Mouse (Mus musculus): Measurements from ENCODE around the gene Ikzf1. TPM values are rescaled to one million over a fixed set of nuclear protein-coding genes. Genes with fewer than 3 reads are reported as not detected.

Gene Ikzf1
- total and polyA plus RNA-seq, 2 experiments from 2014 or later = 0.91 to 4.0 TPM

DNA sequence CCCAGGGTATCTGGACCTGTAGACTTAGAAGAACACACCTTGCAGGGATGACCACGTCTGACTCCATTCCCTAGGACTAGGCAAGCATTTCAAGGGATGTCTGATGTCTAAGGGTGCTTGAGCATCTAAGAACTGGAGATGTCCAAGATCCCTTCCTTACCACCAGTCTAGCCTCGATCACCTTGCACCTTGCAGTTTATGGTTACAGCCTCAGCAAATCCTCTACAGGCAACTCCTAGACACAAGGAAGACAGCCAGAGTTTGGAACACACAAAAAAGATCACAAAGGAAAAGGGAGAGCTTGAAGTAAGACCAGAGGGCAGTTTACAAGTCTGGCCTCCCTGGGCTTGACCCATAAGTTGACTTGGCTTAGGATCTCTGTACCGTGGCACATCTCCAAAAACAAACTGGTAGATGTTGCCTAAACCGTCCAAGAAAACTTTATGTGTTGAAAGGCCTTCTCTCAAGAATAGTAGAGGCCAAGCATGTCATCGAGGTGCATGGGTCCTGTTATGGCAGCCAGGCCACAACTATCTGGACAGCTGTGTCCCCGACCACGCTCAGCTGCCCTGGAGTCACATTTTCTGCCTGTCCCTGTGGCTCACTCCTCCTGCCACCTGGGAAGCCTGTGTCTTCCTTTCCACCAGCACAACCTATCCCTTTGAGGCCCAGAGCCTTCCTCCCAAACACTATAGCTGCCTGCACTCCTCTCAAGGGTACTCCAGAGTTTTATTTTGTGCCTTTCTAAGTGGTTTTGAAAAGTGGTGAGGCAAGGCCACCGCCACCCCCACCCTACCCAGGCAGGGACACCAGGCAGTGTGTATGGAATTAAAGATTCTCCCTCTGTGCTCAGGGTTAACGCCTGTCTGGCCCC lies 510 bp upstream of the Ikzf1 start:
- ATAC-seq = peak; percentile 29; the same call in 1 of the 2 replicates
- H3K36me3 ChIP-seq (ENCODE audit: insufficient read depth, low read length) = no peaks in the 10 kb centered on the region
- H3K9me3 ChIP-seq (ENCODE audit: low read length) = no peaks in the 10 kb centered on the region
- WGBS = 69% methylated on average over 9 of the region's 9 CpGs
- peaks cover 36% of the 10 kb centered on the region for H3K27me3 ChIP-seq (ENCODE audit: insufficient read depth, low read length)
- no peak for DNase-seq (ENCODE audit: low spot score)
- no peak for TF ChIP-seq CTCF (IDR thresholded peaks at IDR 0.05; ENCODE audit: low read depth)
- peaks cover 7% of the 10 kb centered on the region; the same call in 1 of the 2 replicates for H3K4me1 ChIP-seq (ENCODE audit: insufficient read depth, low read length)
- H3K4me2 ChIP-seq (ENCODE audit: low read depth, low read length) = no peak overlapping the region
- H3K4me3 ChIP-seq (ENCODE audit: low read length) = no peak overlapping the region
- H3K27ac ChIP-seq = no peak overlapping the region
- H3K9ac ChIP-seq (replicated peaks; ENCODE audit: low read length) = no peak overlapping the region

DNA sequence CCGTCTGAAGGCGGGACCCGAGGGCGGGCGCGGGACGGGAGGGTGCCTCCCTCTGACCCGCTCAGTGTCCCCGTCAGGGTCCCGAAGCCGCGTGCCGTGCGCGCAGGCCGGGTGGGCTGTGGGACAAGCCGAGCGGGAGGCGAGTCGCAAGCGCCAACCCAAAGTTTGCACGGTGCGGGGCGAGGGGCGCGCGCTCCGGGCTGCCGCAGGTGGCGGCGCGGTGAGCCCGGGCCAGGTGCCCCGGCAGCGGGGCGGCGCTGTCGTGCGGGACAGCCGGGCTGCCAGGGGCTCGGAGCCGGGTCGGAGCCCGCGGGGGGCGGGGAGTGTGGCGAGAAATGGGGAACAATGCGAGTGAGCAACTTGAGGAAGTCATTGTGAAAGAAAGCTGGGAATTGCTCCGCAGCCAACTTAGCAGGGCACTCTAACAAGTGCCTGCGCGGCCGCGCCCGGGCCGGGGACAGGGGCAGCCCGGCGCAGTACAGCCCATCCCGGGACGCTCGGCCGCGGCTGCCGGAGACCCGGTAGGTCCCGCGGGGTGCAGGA lies 1.1 kb downstream of the Ikzf1 start:
- DNase-seq (ENCODE audit: low spot score) (peak; percentile 30), ATAC-seq (peak; percentile 22)
- Histone ChIP-seq H3K27ac (no peak overlapping the region), H3K4me3 (ENCODE audit: low read length) (peak overlapping the region; percentile 61), H3K4me1 (ENCODE audit: insufficient read depth, low read length) (peaks cover 7% of the 10 kb centered on the region; the same call in 1 of the 2 replicates), H3K27me3 (ENCODE audit: insufficient read depth, low read length) (peaks cover 36% of the 10 kb centered on the region), H3K9me3 (ENCODE audit: low read length) (no peaks in the 10 kb centered on the region), H3K9ac (replicated peaks; ENCODE audit: low read length) (peak overlapping the region; percentile 17; the same call in 1 of the 2 replicates), H3K36me3 (ENCODE audit: insufficient read depth, low read length) (no peaks in the 10 kb centered on the region), H3K4me2 (ENCODE audit: low read depth, low read length) (peak overlapping the region; percentile 96)
- no peak for TF ChIP-seq CTCF (IDR thresholded peaks at IDR 0.05; ENCODE audit: low read depth)
- WGBS = under 1% methylated on average over 63 of the region's 66 CpGs

DNA sequence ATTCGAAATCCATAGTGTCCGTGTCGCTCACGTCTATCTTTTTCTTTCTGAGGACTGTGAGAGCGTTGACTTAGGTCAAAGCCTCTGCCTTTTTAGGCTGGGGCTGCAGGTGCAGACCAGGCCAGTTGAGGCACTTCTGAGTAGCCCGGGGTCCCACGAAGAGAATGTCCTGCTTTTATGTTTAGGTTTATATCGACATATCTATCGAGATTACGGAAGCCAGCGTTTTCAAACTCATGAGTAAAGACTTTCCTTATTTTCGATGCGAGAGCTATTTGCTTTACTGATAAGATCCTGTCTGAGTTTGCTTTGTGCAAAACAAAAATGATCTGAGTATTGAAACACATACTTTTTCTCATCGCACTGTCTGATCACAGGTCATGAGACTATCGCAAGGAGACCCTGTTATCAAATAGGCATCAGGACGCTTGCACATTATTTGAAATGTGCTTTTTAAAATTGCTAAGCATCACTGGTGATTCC lies 1.8 kb downstream of the Ikzf1 start:
- no peak for TF ChIP-seq CTCF (IDR thresholded peaks at IDR 0.05; ENCODE audit: low read depth)
- H3K9ac ChIP-seq (replicated peaks; ENCODE audit: low read length) = no peak overlapping the region
- peaks cover 7% of the 10 kb centered on the region; the same call in 1 of the 2 replicates for H3K4me1 ChIP-seq (ENCODE audit: insufficient read depth, low read length)
- no peaks in the 10 kb centered on the region for H3K36me3 ChIP-seq (ENCODE audit: insufficient read depth, low read length)
- no peaks in the 10 kb centered on the region for H3K9me3 ChIP-seq (ENCODE audit: low read length)
- H3K4me2 ChIP-seq (ENCODE audit: low read depth, low read length) = peak overlapping the region; percentile 96
- WGBS = 11% methylated on average over 16 of the region's 16 CpGs
- H3K27me3 ChIP-seq (ENCODE audit: insufficient read depth, low read length) = peaks cover 36% of the 10 kb centered on the region
- ATAC-seq = no peak
- H3K4me3 ChIP-seq (ENCODE audit: low read length) = peak overlapping the region; percentile 61
- H3K27ac ChIP-seq = no peak overlapping the region
- DNase-seq (ENCODE audit: low spot score) = no peak

DNA sequence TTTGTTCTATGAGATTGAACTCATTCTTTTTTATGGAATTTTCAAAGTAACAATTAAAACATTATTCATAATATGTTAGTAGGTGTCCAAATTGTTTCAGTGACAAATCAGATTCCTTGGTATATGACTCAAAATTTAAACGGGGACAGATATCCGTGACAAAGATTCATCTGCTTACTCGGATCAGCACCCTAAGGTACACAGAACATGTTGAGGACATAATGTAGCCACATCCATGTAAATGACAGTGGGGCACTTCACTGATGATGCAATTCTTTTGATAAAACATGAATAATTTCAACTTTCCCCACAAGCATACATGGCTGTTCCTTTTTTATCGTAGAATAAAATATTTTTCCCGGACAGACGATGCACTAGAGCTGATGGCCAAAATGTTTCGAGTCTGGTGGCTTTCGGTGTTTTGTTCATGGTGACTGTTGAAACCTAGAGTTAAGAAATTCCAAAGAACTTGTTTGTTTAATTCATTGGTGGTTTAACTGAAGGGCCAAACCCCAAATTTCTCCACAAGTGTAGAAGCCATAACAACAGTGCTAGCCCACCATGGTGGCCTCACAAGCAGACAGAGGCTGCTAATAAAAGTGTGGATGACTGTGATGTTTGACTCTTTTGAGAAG lies 2.9 kb downstream of the Ikzf1 start:
- 91% methylated on average over 8 of the region's 8 CpGs for WGBS
- ATAC-seq = no peak
- H3K4me2 ChIP-seq (ENCODE audit: low read depth, low read length) = no peak overlapping the region
- no peaks in the 10 kb centered on the region for H3K36me3 ChIP-seq (ENCODE audit: insufficient read depth, low read length)
- peaks cover 36% of the 10 kb centered on the region for H3K27me3 ChIP-seq (ENCODE audit: insufficient read depth, low read length)
- H3K9ac ChIP-seq (replicated peaks; ENCODE audit: low read length) = no peak overlapping the region
- no peaks in the 10 kb centered on the region for H3K9me3 ChIP-seq (ENCODE audit: low read length)
- peaks cover 7% of the 10 kb centered on the region; the same call in 1 of the 2 replicates for H3K4me1 ChIP-seq (ENCODE audit: insufficient read depth, low read length)
- DNase-seq (ENCODE audit: low spot score) = no peak
- TF ChIP-seq CTCF (IDR thresholded peaks at IDR 0.05; ENCODE audit: low read depth) = no peak
- no peak overlapping the region for H3K4me3 ChIP-seq (ENCODE audit: low read length)
- no peak overlapping the region for H3K27ac ChIP-seq

DNA sequence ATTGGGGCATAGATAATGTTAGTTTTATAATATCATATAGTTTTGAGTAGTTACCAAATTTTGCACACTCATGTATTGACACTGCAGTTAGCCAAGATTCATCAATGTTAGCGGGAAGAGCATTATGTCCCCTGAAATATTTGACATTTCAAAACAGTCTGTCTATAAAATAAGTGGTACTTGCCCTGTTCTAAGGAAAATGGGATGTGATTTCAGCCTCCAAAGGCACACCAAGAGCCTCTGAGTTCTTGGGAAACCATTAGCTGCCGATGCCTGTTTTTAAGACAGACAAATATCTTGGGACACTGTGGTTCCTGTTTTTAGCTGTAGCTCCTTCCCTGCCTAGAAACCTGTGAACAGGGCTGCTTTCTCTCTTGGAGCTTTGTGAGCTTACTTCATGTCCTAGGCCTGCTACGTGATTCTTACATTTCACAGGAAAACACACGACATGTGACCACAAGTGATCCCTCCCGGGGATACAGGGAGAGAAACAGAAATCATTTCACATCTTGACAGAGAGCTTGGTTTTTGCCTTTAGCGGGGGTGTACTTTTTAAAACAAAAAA lies 4.0 kb downstream of the Ikzf1 start:
- no peaks in the 10 kb centered on the region for H3K36me3 ChIP-seq (ENCODE audit: insufficient read depth, low read length)
- H3K4me3 ChIP-seq (ENCODE audit: low read length) = no peak overlapping the region
- H3K9me3 ChIP-seq (ENCODE audit: low read length) = no peaks in the 10 kb centered on the region
- DNase-seq (ENCODE audit: low spot score) (no peak), ATAC-seq (no peak)
- no peak for TF ChIP-seq CTCF (IDR thresholded peaks at IDR 0.05; ENCODE audit: low read depth)
- H3K27me3 ChIP-seq (ENCODE audit: insufficient read depth, low read length) = peaks cover 30% of the 10 kb centered on the region
- peaks cover 7% of the 10 kb centered on the region; the same call in 1 of the 2 replicates for H3K4me1 ChIP-seq (ENCODE audit: insufficient read depth, low read length)
- 85% methylated on average over 6 of the region's 6 CpGs for whole genome bisulfite sequencing
- H3K27ac ChIP-seq = no peak overlapping the region
- H3K4me2 ChIP-seq (ENCODE audit: low read depth, low read length) = no peak overlapping the region
- no peak overlapping the region for H3K9ac ChIP-seq (replicated peaks; ENCODE audit: low read length)

DNA sequence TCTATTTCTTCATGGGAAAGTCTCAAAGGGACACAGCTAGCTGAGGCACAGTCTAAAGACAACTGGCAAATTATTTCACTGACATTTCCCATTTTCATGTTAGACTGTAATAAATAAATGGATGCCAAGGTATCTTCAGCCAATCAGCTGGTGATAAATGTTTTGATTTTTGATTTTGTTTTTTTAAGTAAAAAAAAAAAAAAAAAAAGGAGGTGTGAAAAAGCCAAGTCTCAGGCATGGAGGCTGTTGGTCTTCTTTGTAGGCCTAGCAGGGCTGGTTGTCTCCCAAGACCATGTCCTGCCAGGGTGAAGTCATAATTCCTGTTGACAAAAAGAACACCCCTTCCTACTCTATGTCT lies 4.9 kb downstream of the Ikzf1 start:
- ATAC-seq (no peak), DNase-seq (ENCODE audit: low spot score) (no peak)
- Histone ChIP-seq H3K4me2 (ENCODE audit: low read depth, low read length) (no peak overlapping the region), H3K4me1 (ENCODE audit: insufficient read depth, low read length) (peaks cover 7% of the 10 kb centered on the region; the same call in 1 of the 2 replicates), H3K9me3 (ENCODE audit: low read length) (no peaks in the 10 kb centered on the region), H3K36me3 (ENCODE audit: insufficient read depth, low read length) (no peaks in the 10 kb centered on the region), H3K4me3 (ENCODE audit: low read length) (no peak overlapping the region), H3K27me3 (ENCODE audit: insufficient read depth, low read length) (peaks cover 22% of the 10 kb centered on the region), H3K9ac (replicated peaks; ENCODE audit: low read length) (no peak overlapping the region), H3K27ac (no peak overlapping the region)
- no peak for TF ChIP-seq CTCF (IDR thresholded peaks at IDR 0.05; ENCODE audit: low read depth)

All from hindbrain, postnatal 0 days (tissue).